In the genomic region with DNA sequence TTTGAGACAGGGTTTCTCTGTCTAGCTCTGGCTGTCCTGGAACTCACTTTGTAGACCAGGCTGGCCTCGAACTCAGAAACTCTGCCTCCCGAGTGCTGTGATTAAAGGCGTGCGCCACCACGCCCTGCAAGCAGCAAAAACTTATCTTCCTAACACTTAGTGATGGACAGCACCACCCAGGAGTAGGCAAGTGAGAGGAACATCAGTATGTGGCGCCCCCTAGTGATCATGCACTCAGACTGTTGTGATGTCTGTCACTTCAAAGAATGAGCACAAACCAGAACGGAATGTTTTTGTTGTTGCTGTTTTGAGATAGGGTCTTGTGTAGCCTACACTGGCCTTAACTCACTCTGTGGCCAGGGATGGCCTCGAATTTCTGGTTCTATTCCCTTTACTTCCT, we compare ENCODE assay signal across 9 mouse cellular contexts. TPM values are rescaled to one million over a fixed set of nuclear protein-coding genes. Genes with fewer than 3 reads are reported as not detected.
DNase-seq lines count a peak whose midpoint lies in the region; ATAC-seq and TF ChIP-seq lines count a peak whose summit lies in the region.
"Had no signal": no experiment of that assay in that cellular context is flagged by ENCODE, and none has a peak within 500 bp of the region (broad histone marks: within the 10 kb centered on the region; RNA-seq: fewer than 3 reads in every experiment).

No protein-coding gene starts in this region.

- no peak overlapping the region for H3K9ac ChIP-seq in heart, embryonic 11.5 days (ENCODE audit: low read depth, low read length)
- H3K9ac ChIP-seq in heart, postnatal 0 days (replicated peaks; ENCODE audit: low read depth, low read length) = no peak overlapping the region

- TF ChIP-seq CTCF in G1E (IDR thresholded peaks at IDR 0.05; ENCODE audit: low read depth, low read length) = peak; percentile 56
- TF ChIP-seq CTCF in heart, postnatal 0 days (IDR thresholded peaks at IDR 0.05; ENCODE audit: low read depth) = peak; percentile 60

- no peaks in the 10 kb centered on the region for H3K9me3 ChIP-seq in heart, embryonic 11.5 days (replicated peaks; ENCODE audit: control insufficient read depth, low read length)
- H3K9me3 ChIP-seq in G1E (replicated peaks) = no peaks in the 10 kb centered on the region
- H3K9me3 ChIP-seq in heart, postnatal 0 days (replicated peaks; ENCODE audit: control insufficient read depth, low read length) = no peaks in the 10 kb centered on the region

- H3K4me1 ChIP-seq in heart, embryonic 11.5 days (ENCODE audit: control insufficient read depth, insufficient read depth, low read length) = no peaks in the 10 kb centered on the region
- H3K4me1 ChIP-seq in G1E (ENCODE audit: insufficient read depth, low read depth, low read length) = no peaks in the 10 kb centered on the region; the same call in 1 of the 2 replicates
- no peaks in the 10 kb centered on the region for H3K4me1 ChIP-seq in heart, postnatal 0 days (ENCODE audit: control insufficient read depth, insufficient read depth)

- ATAC-seq in heart, embryonic 11.5 days (replicated peaks; ENCODE audit: insufficient number of reproducible peaks, low FRiP score, low TSS enrichment) = no peak
- no peak for ATAC-seq in G1E (ENCODE audit: extremely low read depth, insufficient number of reproducible peaks, low FRiP score, poor library complexity, severe bottlenecking)
- peak; percentile 49; the same call in 1 of the 2 replicates for ATAC-seq in heart, postnatal 0 days (ENCODE audit: insufficient read depth, low read depth)
- peak; percentile 90 for ATAC-seq in megakaryocyte-erythroid progenitor cell, adult 5-6 weeks (replicated peaks; ENCODE audit: low FRiP score, low TSS enrichment, poor library complexity, severe bottlenecking)

- no peak overlapping the region for H3K27ac ChIP-seq in heart, embryonic 11.5 days (ENCODE audit: low read depth, low read length)
- no peak overlapping the region for H3K27ac ChIP-seq in heart, postnatal 0 days (ENCODE audit: low read depth)

- H3K27me3 ChIP-seq in heart, embryonic 11.5 days (ENCODE audit: control insufficient read depth, insufficient read depth, low read length) = no peaks in the 10 kb centered on the region
- peaks cover 10% of the 10 kb centered on the region for H3K27me3 ChIP-seq in G1E (ENCODE audit: insufficient read depth, low read length)
- no peaks in the 10 kb centered on the region for H3K27me3 ChIP-seq in heart, postnatal 0 days (ENCODE audit: control insufficient read depth, insufficient read depth, low read length)

- TF ChIP-seq EP300 in heart, postnatal 0 days (IDR thresholded peaks at IDR 0.05; ENCODE audit: low read depth) = no peak

- DNase-seq in heart, adult 8-10 months (ENCODE audit: low spot score) = peak; percentile 43
- peak; percentile 51 for DNase-seq in G1E (ENCODE audit: low spot score)
- peak; percentile 72 to 76 for DNase-seq in cerebellum, postnatal 10 days
- DNase-seq in heart, postnatal 0 days (ENCODE audit: low spot score) = no peak
- DNase-seq in layer of hippocampus, postnatal 36 days = peak; percentile 31 to 35
- DNase-seq in thymus, postnatal 0 days (ENCODE audit: low spot score) = peak; percentile 64

- H3K4me3 ChIP-seq in heart, embryonic 11.5 days (ENCODE audit: low read depth, low read length) = no peak overlapping the region
- H3K4me3 ChIP-seq in G1E (ENCODE audit: low read depth, low read length) = no peak overlapping the region
- H3K4me3 ChIP-seq in heart, postnatal 0 days (ENCODE audit: low read depth, low read length) = no peak overlapping the region
- H3K4me3 ChIP-seq: myocyte had no signal

- no peak overlapping the region for H3K4me2 ChIP-seq in heart, embryonic 11.5 days
- H3K4me2 ChIP-seq in heart, postnatal 0 days (ENCODE audit: low read depth, low read length) = no peak overlapping the region

- 25% methylated on average over 8 of the region's 8 CpGs for WGBS in heart, embryonic 11.5 days (ENCODE audit: insufficient replicate concordance)
- 27% methylated on average over 8 of the region's 8 CpGs for WGBS in heart, postnatal 0 days

- H3K36me3 ChIP-seq in heart, embryonic 11.5 days (ENCODE audit: control insufficient read depth, insufficient read depth, low read length) = no peaks in the 10 kb centered on the region
- peaks cover under 1% of the 10 kb centered on the region for H3K36me3 ChIP-seq in G1E (replicated peaks)
- H3K36me3 ChIP-seq in heart, postnatal 0 days (replicated peaks; ENCODE audit: control insufficient read depth, insufficient read depth, low read length) = no peaks in the 10 kb centered on the region

RNA-seq across cellular contexts. Expression of gene Eif3b, which starts 7.8 kb away (rescaled TPM):
- total RNA-seq in heart, adult 8-10 months (2022) = 10 to 100 TPM; 93.0 to 97.3 (median 95.6) TPM
- 114 and 122 TPM in 2 replicates for polyA plus RNA-seq in heart, embryonic 11.5 days (2014; fragmentation: Nextera tagmentation; extraction: Ambion mirVana)
- total RNA-seq in G1E (2014; fragmentation: Nextera tagmentation) = 237 and 276 TPM in 2 replicates
- total RNA-seq in G1E (2017) = 87.5 and 137 TPM in 2 replicates
- polyA plus RNA-seq in G1E (2012) = 101 and 133 TPM in 2 replicates
- total RNA-seq in heart, postnatal 0 days (2014; rRNA removed; ENCODE audit: low replicate concordance) = 37.4 and 38.9 TPM in 2 replicates
- polyA plus RNA-seq in heart, postnatal 0 days (2015; fragmentation: Nextera tagmentation; extraction: Ambion mirVana) = 36.6 and 40.0 TPM in 2 replicates
- total RNA-seq in layer of hippocampus, postnatal 36 days (2021) = 10 to 100 TPM; 89.9 to 95.7 TPM
- total RNA-seq in megakaryocyte-erythroid progenitor cell, adult 5-6 weeks (2014; fragmentation: Nextera tagmentation) = 262 and 301 TPM in 2 replicates
- total RNA-seq in megakaryocyte-erythroid progenitor cell, adult 5-6 weeks (2017) = 239 and 260 TPM in 2 replicates
- polyA plus RNA-seq in thymus, postnatal 0 days (2015; fragmentation: Nextera tagmentation; extraction: Ambion mirVana) = 99.8 and 114 TPM in 2 replicates

RNA-seq across cellular contexts. Expression of gene Snx8, which starts 22.3 kb away (rescaled TPM):
- 10 to 100 TPM; 17.1 to 18.4 (median 18.1) TPM for total RNA-seq in heart, adult 8-10 months (2022)
- 8.8 and 9.8 TPM in 2 replicates for polyA plus RNA-seq in heart, embryonic 11.5 days (2014; fragmentation: Nextera tagmentation; extraction: Ambion mirVana)
- 5.2 and 21.8 TPM in 2 replicates for total RNA-seq in G1E (2014; fragmentation: Nextera tagmentation)
- total RNA-seq in G1E (2017) = 17.8 and 21.5 TPM in 2 replicates
- 18.7 and 19.9 TPM in 2 replicates for polyA plus RNA-seq in G1E (2012)
- total RNA-seq in heart, postnatal 0 days (2014; rRNA removed; ENCODE audit: low replicate concordance) = 24.8 and 30.8 TPM in 2 replicates
- polyA plus RNA-seq in heart, postnatal 0 days (2015; fragmentation: Nextera tagmentation; extraction: Ambion mirVana) = 11.7 and 13.3 TPM in 2 replicates
- 10 to 100 TPM; 11.4 to 11.6 TPM for total RNA-seq in layer of hippocampus, postnatal 36 days (2021)
- total RNA-seq in megakaryocyte-erythroid progenitor cell, adult 5-6 weeks (2014; fragmentation: Nextera tagmentation) = 4.3 and 11.1 TPM in 2 replicates
- 6.6 and 8.6 TPM in 2 replicates for total RNA-seq in megakaryocyte-erythroid progenitor cell, adult 5-6 weeks (2017)
- polyA plus RNA-seq in thymus, postnatal 0 days (2015; fragmentation: Nextera tagmentation; extraction: Ambion mirVana) = 6.3 and 6.5 TPM in 2 replicates

RNA-seq across cellular contexts. Expression of gene Gm4869, which starts 34.1 kb away (rescaled TPM):
- total RNA-seq in heart, adult 8-10 months (2022) = not detected
- not detected in 2 replicates for polyA plus RNA-seq in heart, embryonic 11.5 days (2014; fragmentation: Nextera tagmentation; extraction: Ambion mirVana)
- not detected in 2 replicates for total RNA-seq in G1E (2014; fragmentation: Nextera tagmentation)
- total RNA-seq in G1E (2017) = not detected in 2 replicates
- polyA plus RNA-seq in G1E (2012) = not detected in 2 replicates
- not detected in 2 replicates for total RNA-seq in heart, postnatal 0 days (2014; rRNA removed; ENCODE audit: low replicate concordance)
- not detected in 2 replicates for polyA plus RNA-seq in heart, postnatal 0 days (2015; fragmentation: Nextera tagmentation; extraction: Ambion mirVana)
- not detected for total RNA-seq in layer of hippocampus, postnatal 36 days (2021)
- not detected in 2 replicates for total RNA-seq in megakaryocyte-erythroid progenitor cell, adult 5-6 weeks (2014; fragmentation: Nextera tagmentation)
- not detected in 2 replicates for total RNA-seq in megakaryocyte-erythroid progenitor cell, adult 5-6 weeks (2017)
- not detected in 2 replicates for polyA plus RNA-seq in thymus, postnatal 0 days (2015; fragmentation: Nextera tagmentation; extraction: Ambion mirVana)

Comparison
In these comparisons a context has a peak if more than half of its experiments do, and no peak if none do; other contexts are left out.
1. ATAC-seq: peak in heart, postnatal 0 days (single experiment) and megakaryocyte-erythroid progenitor cell, adult 5-6 weeks (single experiment); none in heart, embryonic 11.5 days (single experiment) and G1E (single experiment).